Mouse (Mus musculus): Measurements from ENCODE around the gene Hpse. TPM values are rescaled to one million over a fixed set of nuclear protein-coding genes. Genes with fewer than 3 reads are reported as not detected.

The Hpse gene
- polyA plus RNA-seq, 1 experiment = not detected

DNA sequence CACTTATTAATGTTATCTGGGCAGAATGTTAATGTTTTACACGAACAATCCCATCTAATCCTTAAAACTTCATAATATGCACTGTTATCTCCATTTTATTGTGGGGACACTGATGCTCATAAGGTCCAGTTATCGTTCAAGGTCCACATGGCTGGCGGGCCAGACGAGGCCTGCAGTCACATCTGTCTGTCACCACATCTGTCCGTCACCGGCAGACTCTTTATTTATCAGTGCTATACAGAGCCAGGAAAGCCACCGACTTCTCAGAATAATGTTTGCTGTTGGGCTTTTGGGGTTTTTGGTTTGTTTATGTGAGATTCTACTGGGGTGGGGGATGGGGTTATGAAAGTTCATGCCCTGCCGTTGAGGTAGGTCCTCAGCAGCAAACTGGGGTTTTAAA, 81.0 kb downstream of the Hpse start:
- Histone ChIP-seq H3K4me1 (ENCODE audit: control insufficient read depth) (peaks cover 84% of the 10 kb centered on the region), H3K27me3 (ENCODE audit: control insufficient read depth) (no peaks in the 10 kb centered on the region), H3K4me3 (replicated peaks) (no peak overlapping the region), H3K9me3 (ENCODE audit: control insufficient read depth, low read length) (0 out of 2 replicates have a peak, but pooled peaks cover 2% of the 10 kb centered on the region), H3K36me3 (ENCODE audit: control insufficient read depth) (peaks cover 2% of the 10 kb centered on the region; the same call in 1 of the 2 replicates)
- TF ChIP-seq TAL1 (IDR thresholded peaks at IDR 0.05; ENCODE audit: low read length) (peak; percentile 67), GATA1 (IDR thresholded peaks at IDR 0.05; ENCODE audit: low read length) (peak; percentile 39; the same call in 1 of the 2 replicates)

GRCm38 (mm10) chr5:100636794-100637544, 82.5 kb downstream of the Hpse start:
- Histone ChIP-seq H3K9me3 (ENCODE audit: control insufficient read depth, low read length) (no peaks in the 10 kb centered on the region), H3K36me3 (ENCODE audit: control insufficient read depth) (peaks cover 2% of the 10 kb centered on the region; the same call in 1 of the 2 replicates), H3K4me1 (ENCODE audit: control insufficient read depth) (peaks cover 80% of the 10 kb centered on the region), H3K4me3 (replicated peaks) (no peak overlapping the region), H3K27me3 (ENCODE audit: control insufficient read depth) (no peaks in the 10 kb centered on the region)
- no peak for TF ChIP-seq TAL1 (IDR thresholded peaks at IDR 0.05; ENCODE audit: low read length)
- TF ChIP-seq GATA1 (IDR thresholded peaks at IDR 0.05; ENCODE audit: low read length) = no peak

- Histone ChIP-seq H3K27me3 (ENCODE audit: control insufficient read depth) (no peaks in the 10 kb centered on the region), H3K9me3 (ENCODE audit: control insufficient read depth, low read length) (no peaks in the 10 kb centered on the region), H3K4me3 (replicated peaks) (no peak overlapping the region), H3K36me3 (ENCODE audit: control insufficient read depth) (peaks cover 2% of the 10 kb centered on the region; the same call in 1 of the 2 replicates), H3K4me1 (ENCODE audit: control insufficient read depth) (peaks cover 72% of the 10 kb centered on the region)
- TF ChIP-seq GATA1 (IDR thresholded peaks at IDR 0.05; ENCODE audit: low read length) (peak; percentile 71), TAL1 (IDR thresholded peaks at IDR 0.05; ENCODE audit: low read length) (peak; percentile 44)
These were observed 83.6 kb downstream of the Hpse start for GRCm38 (mm10) chr5:100635908-100636307.

GRCm38 (mm10) chr5:100634885-100635478, 84.5 kb downstream of the Hpse start:
- H3K4me3 ChIP-seq (replicated peaks) = no peak overlapping the region
- TF ChIP-seq TAL1 (IDR thresholded peaks at IDR 0.05; ENCODE audit: low read length) = no peak
- no peak for TF ChIP-seq GATA1 (IDR thresholded peaks at IDR 0.05; ENCODE audit: low read length)
- peaks cover 65% of the 10 kb centered on the region for H3K4me1 ChIP-seq (ENCODE audit: control insufficient read depth)
- no peaks in the 10 kb centered on the region for H3K9me3 ChIP-seq (ENCODE audit: control insufficient read depth, low read length)
- H3K36me3 ChIP-seq (ENCODE audit: control insufficient read depth) = peaks cover 2% of the 10 kb centered on the region; the same call in 1 of the 2 replicates
- no peaks in the 10 kb centered on the region for H3K27me3 ChIP-seq (ENCODE audit: control insufficient read depth)

GRCm38 (mm10) chr5:100632540-100633129, 86.9 kb downstream of the Hpse start:
- TF ChIP-seq TAL1 (IDR thresholded peaks at IDR 0.05; ENCODE audit: low read length) (no peak), GATA1 (IDR thresholded peaks at IDR 0.05; ENCODE audit: low read length) (no peak)
- no peaks in the 10 kb centered on the region for H3K9me3 ChIP-seq (ENCODE audit: control insufficient read depth, low read length)
- H3K27me3 ChIP-seq (ENCODE audit: control insufficient read depth) = no peaks in the 10 kb centered on the region
- peaks cover 56% of the 10 kb centered on the region for H3K4me1 ChIP-seq (ENCODE audit: control insufficient read depth)
- H3K4me3 ChIP-seq (replicated peaks) = no peak overlapping the region
- no peaks in the 10 kb centered on the region for H3K36me3 ChIP-seq (ENCODE audit: control insufficient read depth)

Other genes with a start within 250 kb of the Hpse start
- gene Lin54, start 219.1 kb downstream of the Hpse start, polyA plus RNA-seq (2012) = 0.10 and 0.25 TPM in 2 replicates
- gene Cops4, start 201.4 kb downstream of the Hpse start, polyA plus RNA-seq (2012) = 0.84 and 2.2 TPM in 2 replicates
- 0.08 TPM in 1 of 2 replicates, not detected in the other for gene Plac8, start 147.5 kb downstream of the Hpse start, polyA plus RNA-seq (2012)
- 1.8 and 2.0 TPM in 2 replicates for gene Coq2, start 44.6 kb downstream of the Hpse start, polyA plus RNA-seq (2012)
- gene Helq, start 78.9 kb upstream of the Hpse start, polyA plus RNA-seq (2012) = 1.5 and 2.1 TPM in 2 replicates
- gene Mrps18c, start 78.9 kb upstream of the Hpse start, polyA plus RNA-seq (2012) = 1.7 and 2.3 TPM in 2 replicates
- gene Abraxas1, start 101.2 kb upstream of the Hpse start, polyA plus RNA-seq (2012) = 0.16 and 0.44 TPM in 2 replicates
- gene Gpat3, start 126.0 kb upstream of the Hpse start, polyA plus RNA-seq (2012) = not detected in 2 replicates

All from erythroblast, embryonic 14.5 days (primary cell).